Mouse (Mus musculus) lung, embryonic 16.5 days (tissue): ENCODE data around the gene Mapk1ip1l. TPM values are rescaled to one million over a fixed set of nuclear protein-coding genes. Genes with fewer than 3 reads are reported as not detected.

Experiments
- ATAC-seq: fragments of 200-750 bp; cut with Nextera tagmentation; 2 replicates; pipeline ENCODE4 v1.8.0; 2017; ENCODE audit warnings: low read depth, mild to moderate bottlenecking, moderate library complexity
- H3K27ac ChIP-seq: fragments of 300-500 bp; sonication (generic); 2 replicates; pipeline ENCODE4 v1.5.1; 2014; ENCODE audit warnings: mild to moderate bottlenecking, control low read depth, low read length
- H3K27me3 ChIP-seq: fragments of 300-500 bp; sonication (generic); 2 replicates; pipeline ENCODE4 v1.6.1; 2014; ENCODE audit warnings: low read depth, low read length, mixed read lengths; ENCODE audit not compliant: control insufficient read depth, insufficient read depth
- H3K36me3 ChIP-seq: fragments of 300-500 bp; sonication (generic); 2 replicates; pipeline ENCODE4 v1.6.1; 2014; ENCODE audit warnings: low read length; ENCODE audit not compliant: control insufficient read depth, insufficient read depth
- H3K4me1 ChIP-seq: fragments of 300-500 bp; sonication (generic); replicated peaks from 2 replicates; pipeline ENCODE4 v1.6.1; 2014; ENCODE audit warnings: low read length, mixed read lengths; ENCODE audit not compliant: control insufficient read depth, insufficient read depth
- H3K4me2 ChIP-seq: fragments of 300-500 bp; sonication (generic); 2 replicates; pipeline ENCODE4 v1.6.1; 2014; ENCODE audit warnings: low read depth, low read length, control low read depth
- H3K4me3 ChIP-seq: fragments of 300-500 bp; sonication (generic); 2 replicates; pipeline ENCODE4 v1.5.1; 2014; ENCODE audit warnings: mild to moderate bottlenecking, low read length, control low read depth
- H3K9ac ChIP-seq: fragments of 300-500 bp; sonication (generic); 2 replicates; pipeline ENCODE4 v1.6.1; 2014; ENCODE audit warnings: low read length, control low read depth
- H3K9me3 ChIP-seq: fragments of 300-500 bp; sonication (generic); 2 replicates; pipeline ENCODE4 v1.6.1; 2016; ENCODE audit warnings: low read length; ENCODE audit not compliant: control insufficient read depth
- WGBS: fragments of 180-500 bp; shearing (Covaris S2); extraction: QIAGEN DNeasy Blood & Tissue Kit; methylation state at CpG from one replicate; pipeline ENCODE4 v1.1.7; 2014; 5-methylcytosine and 5-hydroxymethylcytosine counted together
- polyA plus RNA-seq: library from polyadenylated mRNA; unstranded; fragments of >200 nt; fragmentation: Nextera tagmentation; extraction: Ambion mirVana; gene quantifications from 2 replicates; pipeline ENCODE4 v1.2.1, GENCODE M21; 2015

The Mapk1ip1l gene
- polyA plus RNA-seq, 1 experiment from 2014 or later, result 71.0 TPM

DNA sequence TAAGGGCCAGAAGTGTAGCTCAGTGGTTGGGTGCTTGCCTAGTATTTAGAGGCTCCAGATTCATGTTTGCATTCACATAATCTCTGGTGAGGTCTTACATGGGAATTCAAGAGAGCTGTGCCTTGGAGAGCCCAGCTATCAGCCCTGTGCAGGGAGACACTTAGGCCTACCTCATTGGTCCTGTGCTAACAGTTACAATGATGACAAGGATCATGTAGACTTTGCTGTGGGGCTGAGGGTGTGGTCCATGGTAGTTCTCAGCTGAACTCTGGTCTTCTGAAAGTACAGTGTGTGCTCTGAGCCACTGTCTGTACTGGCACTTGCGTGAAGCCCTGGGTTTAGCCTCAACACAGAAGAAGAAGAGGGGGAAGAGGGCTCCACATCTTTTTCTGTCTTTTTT lies 48.6 kb downstream of the Mapk1ip1l start:
- 92% methylated on average over 1 of the region's 1 CpGs for WGBS
- Histone ChIP-seq H3K36me3 (no peaks in the 10 kb centered on the region), H3K4me1 (no peaks in the 10 kb centered on the region), H3K4me3 (no peak overlapping the region), H3K27me3 (no peaks in the 10 kb centered on the region), H3K9ac (no peak overlapping the region), H3K27ac (no peak overlapping the region), H3K9me3 (no peaks in the 10 kb centered on the region), H3K4me2 (no peak overlapping the region)
- ATAC-seq, result no peak

- no peaks in the 10 kb centered on the region for H3K9me3 ChIP-seq
- 82% methylated on average over 2 of the region's 2 CpGs for WGBS
- H3K9ac ChIP-seq, result no peak overlapping the region
- no peak overlapping the region for H3K4me3 ChIP-seq
- no peaks in the 10 kb centered on the region for H3K36me3 ChIP-seq
- no peak overlapping the region for H3K4me2 ChIP-seq
- H3K27ac ChIP-seq, result no peak overlapping the region
- ATAC-seq, result no peak
- H3K4me1 ChIP-seq, result no peaks in the 10 kb centered on the region
- no peaks in the 10 kb centered on the region for H3K27me3 ChIP-seq
Measured at GRCm38 (mm10) chr14:47350974-47351373, 52.9 kb downstream of the Mapk1ip1l start.

- no peak overlapping the region for H3K4me2 ChIP-seq
- no peaks in the 10 kb centered on the region for H3K4me1 ChIP-seq
- no peak overlapping the region for H3K27ac ChIP-seq
- no peaks in the 10 kb centered on the region for H3K36me3 ChIP-seq
- no peaks in the 10 kb centered on the region for H3K27me3 ChIP-seq
- no peak for ATAC-seq
- H3K9ac ChIP-seq, result no peak overlapping the region
- no peak overlapping the region for H3K4me3 ChIP-seq
- H3K9me3 ChIP-seq, result no peaks in the 10 kb centered on the region
- 78% methylated on average over 10 of the region's 10 CpGs for WGBS
Measured at GRCm38 (mm10) chr14:47352272-47352671, 54.2 kb downstream of the Mapk1ip1l start.

DNA sequence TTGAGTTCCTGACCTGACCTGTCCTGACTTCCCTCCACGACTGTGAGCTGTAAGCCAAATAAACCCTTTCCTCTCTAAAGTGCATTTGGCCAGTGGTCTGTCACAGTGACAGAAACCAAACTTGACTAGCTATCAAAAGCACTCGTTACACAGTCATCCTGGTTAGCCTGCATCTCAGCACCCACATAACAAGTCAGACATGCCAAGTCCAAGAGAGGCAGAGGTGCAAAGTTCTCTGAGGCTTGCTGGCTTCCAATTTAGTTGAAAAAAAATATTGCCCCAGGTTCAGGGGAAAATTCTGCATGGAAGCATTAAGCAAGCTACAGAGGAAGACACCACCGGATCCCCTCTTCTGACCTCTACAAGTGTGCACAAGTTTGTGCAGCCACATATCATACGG lies 55.2 kb downstream of the Mapk1ip1l start:
- H3K4me3 ChIP-seq, result no peak overlapping the region
- H3K9me3 ChIP-seq, result no peaks in the 10 kb centered on the region
- 68% methylated on average over 4 of the region's 4 CpGs for WGBS
- no peaks in the 10 kb centered on the region for H3K4me1 ChIP-seq
- H3K9ac ChIP-seq, result no peak overlapping the region
- H3K27me3 ChIP-seq, result no peaks in the 10 kb centered on the region
- no peak for ATAC-seq
- no peaks in the 10 kb centered on the region for H3K36me3 ChIP-seq
- H3K4me2 ChIP-seq, result no peak overlapping the region
- H3K27ac ChIP-seq, result no peak overlapping the region

- Histone ChIP-seq H3K27ac (no peak overlapping the region), H3K27me3 (no peaks in the 10 kb centered on the region), H3K36me3 (no peaks in the 10 kb centered on the region), H3K9ac (no peak overlapping the region), H3K4me3 (no peak overlapping the region), H3K4me1 (no peaks in the 10 kb centered on the region), H3K9me3 (no peaks in the 10 kb centered on the region), H3K4me2 (no peak overlapping the region)
- ATAC-seq, result no peak
- 63% methylated on average over 8 of the region's 8 CpGs for WGBS
Measured at GRCm38 (mm10) chr14:47354111-47354577, 56.1 kb downstream of the Mapk1ip1l start.

DNA sequence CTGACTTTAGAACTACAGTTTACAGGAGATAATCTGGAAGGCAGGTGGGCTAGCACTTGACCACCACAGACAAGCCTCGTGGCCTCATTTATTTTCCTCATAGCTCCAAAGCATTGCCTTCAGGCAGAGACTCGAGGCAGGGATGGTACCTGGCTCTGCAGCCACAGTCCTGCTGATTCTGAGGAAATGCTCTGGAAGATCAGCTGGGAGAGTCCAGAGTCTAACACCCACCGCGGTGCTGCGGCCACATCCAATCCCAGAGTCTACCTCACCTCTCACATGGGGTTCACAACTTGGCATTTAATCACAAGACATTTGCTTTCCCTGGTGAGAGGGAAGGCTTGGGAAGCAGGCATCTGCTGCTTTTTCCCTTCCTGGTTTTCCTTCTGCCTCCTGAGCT lies 56.9 kb downstream of the Mapk1ip1l start:
- Histone ChIP-seq H3K4me3 (no peak overlapping the region), H3K27ac (no peak overlapping the region), H3K36me3 (no peaks in the 10 kb centered on the region), H3K9ac (no peak overlapping the region), H3K4me1 (no peaks in the 10 kb centered on the region), H3K9me3 (no peaks in the 10 kb centered on the region), H3K27me3 (no peaks in the 10 kb centered on the region), H3K4me2 (no peak overlapping the region)
- ATAC-seq, result no peak
- whole genome bisulfite sequencing, result 67% methylated on average over 5 of the region's 5 CpGs

GRCm38 (mm10) chr14:47356622-47357021 lies 58.6 kb downstream of the Mapk1ip1l start:
- no peaks in the 10 kb centered on the region for H3K36me3 ChIP-seq
- WGBS, result 75% methylated on average over 3 of the region's 3 CpGs
- H3K4me3 ChIP-seq, result no peak overlapping the region
- H3K27ac ChIP-seq, result no peak overlapping the region
- no peaks in the 10 kb centered on the region for H3K9me3 ChIP-seq
- H3K4me1 ChIP-seq, result no peaks in the 10 kb centered on the region
- no peaks in the 10 kb centered on the region for H3K27me3 ChIP-seq
- no peak for ATAC-seq
- H3K4me2 ChIP-seq, result no peak overlapping the region
- no peak overlapping the region for H3K9ac ChIP-seq

DNA sequence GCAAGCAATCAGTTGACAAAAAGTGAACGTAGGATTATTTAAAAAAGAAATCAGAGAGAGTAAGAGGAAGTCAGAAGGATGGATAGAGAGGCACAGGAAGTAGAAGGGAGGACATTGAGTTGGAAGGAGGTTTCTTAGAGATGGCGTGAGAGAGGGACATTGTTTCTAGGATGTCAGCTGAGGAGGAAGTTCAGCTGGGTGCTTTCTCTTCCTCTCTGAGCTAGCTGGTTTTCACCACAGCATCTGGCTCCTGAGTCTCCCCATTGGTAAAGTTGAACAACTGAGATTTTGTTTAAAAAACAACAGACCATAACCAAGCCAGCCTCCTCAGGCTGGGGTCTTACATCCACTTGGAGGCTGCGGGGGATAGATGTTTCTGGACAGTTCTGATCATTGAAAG lies 61.5 kb downstream of the Mapk1ip1l start:
- Histone ChIP-seq H3K27ac (no peak overlapping the region), H3K4me2 (no peak overlapping the region), H3K4me1 (no peaks in the 10 kb centered on the region; the same call in 1 of the 2 replicates), H3K36me3 (no peaks in the 10 kb centered on the region), H3K9ac (no peak overlapping the region), H3K27me3 (no peaks in the 10 kb centered on the region), H3K9me3 (no peaks in the 10 kb centered on the region), H3K4me3 (no peak overlapping the region)
- WGBS, result 52% methylated on average over 3 of the region's 3 CpGs
- ATAC-seq, result no peak

- H3K36me3 ChIP-seq, result no peaks in the 10 kb centered on the region
- no peak overlapping the region for H3K27ac ChIP-seq
- H3K9me3 ChIP-seq, result no peaks in the 10 kb centered on the region
- H3K4me1 ChIP-seq, result peaks cover 9% of the 10 kb centered on the region; the same call in 1 of the 2 replicates
- no peak overlapping the region for H3K9ac ChIP-seq
- 70% methylated on average over 2 of the region's 2 CpGs for WGBS
- no peak overlapping the region for H3K4me3 ChIP-seq
- no peaks in the 10 kb centered on the region for H3K27me3 ChIP-seq
- no peak overlapping the region for H3K4me2 ChIP-seq
- ATAC-seq, result no peak
Measured at GRCm38 (mm10) chr14:47361418-47361817, 63.4 kb downstream of the Mapk1ip1l start.

GRCm38 (mm10) chr14:47361899-47362298 lies 63.8 kb downstream of the Mapk1ip1l start:
- WGBS, result 62% methylated on average over 9 of the region's 9 CpGs
- H3K27ac ChIP-seq, result no peak overlapping the region
- H3K4me2 ChIP-seq, result no peak overlapping the region
- no peak overlapping the region for H3K9ac ChIP-seq
- no peaks in the 10 kb centered on the region for H3K9me3 ChIP-seq
- no peaks in the 10 kb centered on the region for H3K36me3 ChIP-seq
- no peaks in the 10 kb centered on the region for H3K27me3 ChIP-seq
- H3K4me1 ChIP-seq, result peaks cover 11% of the 10 kb centered on the region; the same call in 1 of the 2 replicates
- no peak for ATAC-seq
- H3K4me3 ChIP-seq, result no peak overlapping the region
